Mouse (Mus musculus) lung, adult 2 months (tissue): ENCODE measurements around the gene Tjp3.

Source experiments
- CTCF ChIP-seq: fragments of 200-500 bp; IDR thresholded peaks from 2 replicates; pipeline ENCODE4 v1.5.1; 2011; ENCODE audit warnings: mild to moderate bottlenecking, low read length, control low read depth; ENCODE audit not compliant: insufficient read depth
- POLR2A ChIP-seq: fragments of 200-500 bp; IDR thresholded peaks from 2 replicates; pipeline ENCODE4 v1.6.1; 2011; ENCODE audit warnings: low read depth, mild to moderate bottlenecking, control low read depth, low read length, borderline replicate concordance; ENCODE audit errors: extremely low read depth

DNA sequence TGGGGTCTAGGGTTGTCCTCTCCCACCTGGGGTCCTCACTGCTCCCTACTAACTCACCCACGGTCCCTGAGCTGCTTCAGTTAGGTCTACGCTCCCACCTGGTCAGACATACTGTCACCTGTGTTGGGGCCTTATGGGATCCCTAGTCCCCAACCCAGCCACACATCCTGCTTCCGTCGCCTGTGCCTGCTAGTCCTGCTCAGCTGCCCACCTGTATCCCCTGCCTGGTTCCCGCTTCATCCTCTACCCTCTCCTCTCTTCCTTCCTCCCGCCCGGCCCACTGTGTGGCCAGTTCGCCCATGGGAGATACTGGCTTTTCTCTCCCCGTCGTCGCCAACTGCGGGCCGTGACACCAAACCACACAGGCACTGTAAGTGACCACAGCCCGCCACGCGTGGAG, 24.2 kb upstream of the Tjp3 start:
- TF ChIP-seq CTCF: no peak
- TF ChIP-seq POLR2A: no peak
